In the genomic region with DNA sequence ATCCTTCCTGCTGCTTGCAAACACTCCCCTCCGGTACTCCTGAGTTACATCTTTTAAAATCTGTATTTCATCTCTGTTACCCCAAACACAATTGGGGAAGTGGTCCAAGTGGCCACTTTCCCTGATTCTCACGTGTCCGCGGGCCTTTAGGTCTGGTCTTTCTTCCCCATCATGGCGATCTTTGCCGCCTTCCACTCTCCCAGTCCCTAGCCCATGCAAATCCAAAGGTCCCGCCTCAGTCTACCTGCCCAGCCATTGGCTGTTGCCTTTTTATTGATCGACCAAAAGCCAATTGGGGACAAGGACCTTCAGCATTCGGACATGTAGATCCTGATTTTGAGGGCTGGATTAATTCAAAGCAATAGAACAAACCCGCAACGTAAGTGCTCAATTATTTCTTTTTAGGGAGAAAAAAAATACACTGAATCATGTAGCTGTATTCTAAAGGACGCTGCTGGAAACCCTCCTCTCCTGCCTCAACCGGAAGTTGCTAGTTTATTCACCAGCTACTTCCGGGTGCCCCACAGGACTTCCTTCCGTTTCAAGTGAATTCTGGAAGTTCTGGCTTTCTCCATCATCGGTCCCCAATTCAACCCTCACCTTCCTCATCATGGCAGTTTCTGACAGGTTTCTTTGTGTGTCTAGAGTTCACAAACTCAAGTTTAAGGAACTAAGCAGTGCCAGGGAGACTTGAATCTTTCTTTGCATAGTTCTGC, we compare ENCODE assay signal across 23 mouse cellular contexts. TPM values are rescaled to one million over a fixed set of nuclear protein-coding genes. Genes with fewer than 3 reads are reported as not detected.
DNase-seq lines count a peak whose midpoint lies in the region; TF ChIP-seq lines count a peak whose summit lies in the region.
"Had no signal": no experiment of that assay in that cellular context is flagged by ENCODE, and none has a peak within 500 bp of the region (broad histone marks: within the 10 kb centered on the region; RNA-seq: fewer than 3 reads in every experiment).

No protein-coding gene starts in this region.

- H3K27ac ChIP-seq in ES-Bruce4 (ENCODE audit: insufficient read depth, low read length) = peak overlapping the region; percentile 90
- H3K27ac ChIP-seq: hindbrain, embryonic 10.5 days; hindbrain, embryonic 15.5 days; left cerebral cortex, adult 2 months; limb, embryonic 12.5 days; lung, embryonic 15.5 days had no signal

- H3K9ac ChIP-seq in ES-Bruce4 (ENCODE audit: low read depth, poor library complexity, severe bottlenecking) = peak overlapping the region; percentile 66
- H3K9ac ChIP-seq: hindbrain, embryonic 15.5 days; limb, embryonic 12.5 days; lung, embryonic 15.5 days had no signal

- peak overlapping the region; percentile 85 for H3K4me3 ChIP-seq in ES-Bruce4 (ENCODE audit: low read depth, low read length)
- H3K4me3 ChIP-seq: erythroblast, embryonic 14.5 days; gastrocnemius, adult 2 months; hindbrain, embryonic 10.5 days; hindbrain, embryonic 15.5 days; left cerebral cortex, adult 2 months; limb, embryonic 12.5 days; lung, embryonic 15.5 days had no signal

- intact Hi-C loops in gastrocnemius, postnatal 14 days (cut with DNase I; ENCODE audit: low total_unique reads) = no loop called here

- no peak for TF ChIP-seq CTCF in ES-Bruce4 (IDR thresholded peaks at IDR 0.05; ENCODE audit: low read depth, low read length)

- H3K9me3 ChIP-seq in ES-Bruce4 (replicated peaks; ENCODE audit: control insufficient read depth, insufficient read depth, low read length, poor library complexity, severe bottlenecking) = no peaks in the 10 kb centered on the region
- H3K9me3 ChIP-seq: hindbrain, embryonic 10.5 days; hindbrain, embryonic 15.5 days; limb, embryonic 12.5 days; lung, embryonic 15.5 days had no signal

- TF ChIP-seq POLR2A in ES-Bruce4 (IDR thresholded peaks at IDR 0.05; ENCODE audit: insufficient read depth, low read length) = peak; percentile 82

- H3K27me3 ChIP-seq in ES-Bruce4 (ENCODE audit: control insufficient read depth, insufficient read depth, low read length, poor library complexity, severe bottlenecking) = no peaks in the 10 kb centered on the region
- H3K27me3 ChIP-seq: hindbrain, embryonic 15.5 days; limb, embryonic 12.5 days; lung, embryonic 15.5 days had no signal

- no peak for TF ChIP-seq EP300 in ES-Bruce4 (IDR thresholded peaks at IDR 0.05; ENCODE audit: insufficient read depth, low read depth, low read length)

- peaks cover 2% of the 10 kb centered on the region for H3K4me1 ChIP-seq in ES-Bruce4 (ENCODE audit: control insufficient read depth, insufficient read depth, low read length)
- H3K4me1 ChIP-seq: hindbrain, embryonic 15.5 days; limb, embryonic 12.5 days; lung, embryonic 15.5 days had no signal

- H3K36me3 ChIP-seq in ES-Bruce4 (ENCODE audit: control insufficient read depth, insufficient read depth, low read length, poor library complexity, severe bottlenecking) = peaks cover 14% of the 10 kb centered on the region
- H3K36me3 ChIP-seq: hindbrain, embryonic 10.5 days; hindbrain, embryonic 15.5 days; limb, embryonic 12.5 days; lung, embryonic 15.5 days had no signal

- DNase-seq in A20 (ENCODE audit: low read depth, low spot score) (peak; percentile 88), ZHBTc4 (ENCODE audit: low read depth, low spot score) (peak; percentile 93)
- peak; percentile 69 for DNase-seq in testis, postnatal 14 days (ENCODE audit: low spot score)
- no peak for DNase-seq in right cerebral cortex, postnatal 14 days
- DNase-seq in gastrocnemius, postnatal 14 days = no peak
- DNase-seq in thymus, postnatal 14 days = no peak
- DNase-seq: adrenal gland, postnatal 25 days; cerebellum, adult 18-20 months; cerebellum, postnatal 14 days; gastrocnemius, adult 2 months; heart, postnatal 14 days; kidney, adult 11 months; kidney, postnatal 14 days; lung, postnatal 4 days; midbrain, embryonic 14.5 days; spleen, adult 18-20 months had no signal

RNA-seq across cellular contexts. Expression of gene Usp7, which starts 8.8 kb away (rescaled TPM):
- 339 and 341 TPM in 2 replicates for polyA plus RNA-seq in ES-Bruce4 (2011; ENCODE audit: insufficient read depth, insufficient read length, low read depth, missing spikeins)
- total RNA-seq in gastrocnemius, postnatal 14 days (2021) = 10 to 100 TPM; 46.4 to 48.9 TPM

RNA-seq across cellular contexts. Expression of gene 1810013L24Rik, which starts 46.5 kb away (rescaled TPM):
- 63.8 and 65.8 TPM in 2 replicates for polyA plus RNA-seq in ES-Bruce4 (2011; ENCODE audit: insufficient read depth, insufficient read length, low read depth, missing spikeins)
- 10 to 100 TPM; 55.2 to 60.6 TPM for total RNA-seq in gastrocnemius, postnatal 14 days (2021)

Comparison
In these comparisons a context has a peak if more than half of its experiments do, and no peak if none do; other contexts are left out.
1. DNase-seq: peak in A20 (single experiment), ZHBTc4 (single experiment) and testis, postnatal 14 days (single experiment); none in right cerebral cortex, postnatal 14 days (single experiment), gastrocnemius, postnatal 14 days (single experiment) and thymus, postnatal 14 days (single experiment).